Mouse (Mus musculus) urinary bladder, postnatal 25 days (tissue): ENCODE measurements around the gene 1700069L16Rik.

Source experiments
- DNase-seq: peaks from one replicate; pipeline ENCODE4 v3.0.0; 2022; ENCODE audit warnings: low spot score

1700069L16Rik gene

DNA sequence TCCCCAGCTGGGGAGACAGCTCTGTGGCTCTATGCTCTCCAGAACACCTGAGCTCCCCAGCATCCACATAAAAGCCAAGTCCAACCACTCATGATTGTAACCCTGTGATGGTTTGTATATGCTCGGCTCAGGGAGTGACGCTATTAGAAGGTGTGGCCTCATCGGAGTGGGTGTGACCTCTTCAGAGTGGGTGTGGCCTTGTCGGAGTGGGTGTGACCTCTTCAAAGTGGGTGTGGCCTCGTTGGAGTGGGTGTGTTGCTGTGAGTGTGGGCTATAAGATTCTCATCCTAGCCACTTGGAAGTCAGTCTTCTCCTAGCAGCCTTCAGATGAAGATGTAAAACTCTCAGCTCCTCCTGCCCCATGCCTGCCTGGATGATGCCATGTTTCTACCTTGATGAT is 37.1 kb downstream of the 1700069L16Rik start:
- no peak for DNase-seq

DNA sequence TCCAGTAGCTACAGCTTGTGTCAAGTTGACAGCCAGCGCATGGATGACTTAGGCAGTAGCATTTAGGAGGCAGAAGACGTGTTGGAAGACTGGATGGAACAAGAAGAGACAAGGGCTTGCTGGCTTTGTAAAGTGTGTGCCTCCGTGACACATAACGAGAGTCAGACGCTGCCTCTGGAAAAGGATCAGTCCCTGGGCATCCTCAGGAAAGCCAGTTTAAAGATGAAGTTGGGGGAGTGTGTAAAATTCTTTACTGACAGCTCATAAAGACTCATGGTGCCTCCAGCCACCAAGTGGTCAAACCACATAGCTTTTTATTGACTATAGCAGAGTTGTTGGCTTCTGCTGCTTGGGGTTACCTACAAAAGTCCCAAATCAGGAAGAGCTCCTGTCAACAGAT is 39.1 kb downstream of the 1700069L16Rik start:
- DNase-seq: no peak

DNA sequence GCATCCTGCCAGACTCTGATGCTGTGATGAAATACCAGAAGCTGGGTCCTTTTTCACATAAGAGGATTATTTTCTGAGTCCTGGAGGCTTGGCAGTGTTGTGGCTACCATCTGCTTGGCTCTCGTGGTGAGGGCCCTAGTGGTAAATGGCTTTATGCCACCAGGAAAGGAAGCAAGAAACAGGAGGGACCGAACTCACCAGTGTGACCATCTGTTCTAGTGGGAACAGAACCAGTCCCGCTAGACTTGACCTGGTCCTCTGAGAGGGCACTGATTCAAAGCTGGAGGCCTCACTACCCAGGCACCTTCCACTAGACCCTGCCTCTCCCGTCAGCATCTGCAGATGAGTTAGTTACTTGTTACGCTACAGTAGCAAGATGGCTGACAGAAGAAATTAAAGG is 41.3 kb downstream of the 1700069L16Rik start:
- DNase-seq: no peak

DNA sequence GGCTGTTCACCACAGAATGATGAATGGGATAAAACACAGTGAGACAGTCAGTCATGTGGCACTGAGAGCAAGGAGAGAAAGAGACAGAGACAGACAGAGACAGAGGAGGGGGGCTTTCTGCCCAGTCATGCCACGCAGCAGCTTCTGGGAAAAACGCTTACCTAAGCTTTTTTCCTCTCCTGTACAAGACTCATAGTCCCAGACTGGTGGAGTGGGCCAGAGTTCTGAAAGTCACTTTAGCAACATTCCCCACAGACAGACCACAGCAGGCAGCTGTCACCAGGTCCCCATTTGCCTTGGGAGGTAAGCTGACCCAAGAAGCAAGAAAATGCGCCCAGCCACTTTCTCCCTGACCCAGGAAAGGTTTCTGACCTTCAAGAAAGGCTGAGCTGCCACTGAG is 42.1 kb downstream of the 1700069L16Rik start:
- no peak for DNase-seq

DNA sequence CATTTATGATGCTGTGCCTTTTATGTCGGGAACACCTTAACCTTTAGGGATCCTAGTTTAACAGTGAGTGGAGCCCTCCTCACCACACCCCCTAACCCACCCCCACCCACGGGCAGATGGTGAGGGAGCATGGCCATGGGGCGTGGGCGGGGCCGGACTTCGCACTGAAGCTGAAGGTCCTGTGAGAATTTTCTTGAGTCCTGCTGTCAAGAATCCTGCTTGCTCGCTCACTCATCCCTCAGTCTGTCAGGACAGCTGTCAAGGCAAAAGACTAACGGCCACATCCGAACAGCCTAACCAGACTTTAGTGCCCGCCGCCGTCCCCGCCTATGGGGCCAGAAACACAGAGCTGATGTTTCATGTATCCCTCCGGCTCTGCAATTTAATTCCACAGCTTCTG is 43.4 kb downstream of the 1700069L16Rik start:
- no peak for DNase-seq

DNA sequence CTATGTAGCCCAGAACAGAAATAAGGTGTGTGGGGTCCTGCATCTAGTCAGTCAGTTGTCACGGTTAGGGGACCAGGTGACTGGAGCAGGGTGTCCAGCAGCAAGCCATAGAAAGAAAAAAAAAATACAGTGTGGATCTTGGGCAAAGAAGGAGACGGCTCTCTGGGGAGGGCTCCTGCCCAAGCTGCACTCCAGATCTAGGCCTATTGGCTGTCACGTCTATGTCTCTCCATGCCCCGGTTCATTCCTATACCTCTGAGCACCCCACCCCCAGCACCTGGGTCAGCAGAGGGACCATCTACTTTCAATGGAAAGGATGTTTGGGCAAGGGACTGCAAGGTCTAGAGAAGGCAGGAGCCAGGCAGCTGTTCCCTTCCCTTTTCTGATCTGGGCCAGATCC is 45.1 kb downstream of the 1700069L16Rik start:
- DNase-seq: no peak

DNA sequence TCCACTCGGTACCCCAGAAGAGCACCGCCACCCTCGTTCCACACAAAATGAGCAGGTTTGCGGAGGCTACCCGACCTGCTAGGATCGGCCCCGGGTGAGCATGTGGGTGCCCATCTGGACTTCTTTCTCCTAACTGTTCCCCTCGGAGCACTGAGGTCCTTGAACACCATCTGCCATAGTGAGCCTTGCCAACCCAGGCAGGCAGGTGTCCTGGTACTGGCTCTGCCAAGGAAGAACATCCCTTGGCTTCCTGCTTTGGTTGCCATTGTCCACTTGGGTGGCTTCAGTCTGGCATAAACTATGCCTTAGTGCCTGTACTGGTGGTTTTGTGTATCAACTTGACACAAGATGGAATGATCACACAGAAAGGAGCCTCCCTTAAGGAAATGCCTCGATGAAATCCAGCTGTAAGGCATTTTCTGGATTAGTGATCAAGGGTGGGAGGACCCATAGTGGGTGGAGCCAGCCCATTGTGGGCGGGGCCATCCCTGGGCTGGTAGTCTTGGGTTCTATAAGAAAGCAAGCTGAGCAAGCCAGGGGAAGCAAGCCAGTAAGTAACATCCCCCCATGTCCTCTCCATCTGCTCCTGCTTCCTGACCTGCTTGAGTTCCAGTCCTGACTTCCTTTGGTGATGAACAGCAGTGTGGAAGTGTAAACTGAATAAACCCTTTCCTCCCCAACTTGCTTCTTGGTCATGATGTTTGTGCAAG is 45.7 kb downstream of the 1700069L16Rik start:
- DNase-seq: no peak

DNA sequence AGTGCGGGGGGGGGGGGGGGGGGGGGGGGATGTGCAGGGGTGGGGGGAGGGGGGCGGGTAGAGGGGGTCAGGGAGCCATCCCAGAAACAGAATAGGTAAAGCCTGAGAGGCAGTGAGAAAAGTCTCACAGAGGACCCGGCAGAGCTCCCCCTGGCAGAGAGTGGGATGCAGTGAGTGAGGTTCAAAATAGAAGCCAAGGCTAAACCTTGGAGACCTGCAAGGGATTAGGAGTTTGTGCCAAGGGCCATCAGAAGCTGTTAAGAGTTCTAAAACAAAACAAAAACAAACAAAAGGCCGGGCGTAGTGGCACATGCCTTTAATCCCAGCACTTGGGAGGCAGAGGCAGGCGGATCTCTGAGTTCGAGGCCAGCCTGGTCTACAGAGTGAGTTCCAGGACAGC is 47.0 kb downstream of the 1700069L16Rik start:
- DNase-seq: no peak

DNA sequence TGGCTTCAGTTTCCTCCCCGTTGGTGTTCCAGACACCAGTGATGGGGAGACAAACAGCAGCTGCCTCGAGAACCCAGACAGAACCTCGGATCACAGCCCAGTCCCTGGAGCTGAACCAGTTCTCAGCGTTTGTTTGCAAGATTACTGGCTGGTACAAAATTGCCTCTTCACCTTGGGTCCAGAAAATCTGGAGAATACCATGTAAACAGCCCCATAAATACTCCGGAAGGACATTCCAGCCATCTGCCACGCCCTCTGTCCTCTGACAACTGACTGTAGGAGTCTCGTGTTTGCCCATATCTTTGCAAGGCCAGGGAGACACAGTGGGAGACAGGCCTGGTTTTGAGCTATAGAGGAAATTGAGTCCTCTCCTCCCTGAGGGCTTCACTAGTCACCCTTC is 49.7 kb downstream of the 1700069L16Rik start:
- DNase-seq: no peak

DNA sequence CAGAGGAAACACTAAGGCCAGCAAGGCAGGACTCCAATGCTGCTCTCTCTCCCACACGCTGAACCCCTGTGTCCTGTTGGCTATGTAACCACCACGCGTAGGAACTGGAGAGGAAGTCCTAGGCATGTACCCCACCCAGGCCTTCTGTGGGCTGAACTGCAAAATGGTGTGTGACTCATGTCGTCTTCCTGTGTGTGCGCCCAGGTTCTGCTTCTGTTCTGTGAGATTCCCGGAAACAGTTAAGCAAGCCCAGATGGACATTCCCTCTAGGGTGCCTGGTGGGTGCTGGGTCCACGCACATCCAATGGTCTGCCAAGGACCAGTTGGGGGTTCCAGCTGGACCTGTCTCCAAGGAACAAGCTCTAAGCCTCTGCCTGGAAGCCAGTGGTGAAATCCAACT is 52.1 kb downstream of the 1700069L16Rik start:
- no peak for DNase-seq

DNA sequence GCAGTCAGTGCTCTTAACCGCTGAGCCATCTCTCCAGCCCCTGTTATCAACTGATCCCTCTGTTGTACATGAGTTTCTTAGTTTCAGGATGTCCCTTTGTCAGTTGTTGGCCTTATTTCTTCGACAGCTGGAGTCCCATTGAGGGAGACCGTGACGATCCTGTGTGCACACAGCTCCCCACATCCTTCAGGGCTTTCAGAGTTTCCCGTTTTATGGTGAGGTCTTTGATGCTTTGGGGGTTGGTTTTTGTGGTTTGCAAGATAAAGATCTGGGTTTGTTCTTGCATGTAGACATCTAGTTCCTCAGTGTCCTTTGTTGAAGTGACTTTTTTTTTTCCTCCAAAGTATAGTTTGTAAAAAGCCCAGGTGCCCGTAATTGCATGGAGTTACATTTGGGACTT is 54.0 kb downstream of the 1700069L16Rik start:
- DNase-seq: no peak

DNA sequence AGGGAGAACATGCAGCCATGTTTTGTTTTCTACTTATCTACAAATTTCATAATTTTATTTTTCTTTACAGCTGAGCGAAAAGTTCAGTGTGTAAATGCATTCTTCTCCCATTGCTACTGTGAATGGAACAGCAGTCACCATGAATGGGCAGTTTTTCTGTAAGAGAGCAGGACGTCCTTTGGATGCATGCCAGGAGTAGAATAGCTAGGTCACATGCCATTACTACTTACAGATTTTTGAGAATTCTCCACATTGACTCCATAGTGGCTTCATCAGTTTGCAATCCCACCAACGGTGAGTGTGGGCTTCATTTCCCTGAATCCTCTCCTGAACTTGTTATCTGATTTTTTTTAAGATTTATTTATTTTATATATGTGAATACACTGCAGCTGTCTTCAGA is 54.5 kb downstream of the 1700069L16Rik start:
- DNase-seq: no peak

DNA sequence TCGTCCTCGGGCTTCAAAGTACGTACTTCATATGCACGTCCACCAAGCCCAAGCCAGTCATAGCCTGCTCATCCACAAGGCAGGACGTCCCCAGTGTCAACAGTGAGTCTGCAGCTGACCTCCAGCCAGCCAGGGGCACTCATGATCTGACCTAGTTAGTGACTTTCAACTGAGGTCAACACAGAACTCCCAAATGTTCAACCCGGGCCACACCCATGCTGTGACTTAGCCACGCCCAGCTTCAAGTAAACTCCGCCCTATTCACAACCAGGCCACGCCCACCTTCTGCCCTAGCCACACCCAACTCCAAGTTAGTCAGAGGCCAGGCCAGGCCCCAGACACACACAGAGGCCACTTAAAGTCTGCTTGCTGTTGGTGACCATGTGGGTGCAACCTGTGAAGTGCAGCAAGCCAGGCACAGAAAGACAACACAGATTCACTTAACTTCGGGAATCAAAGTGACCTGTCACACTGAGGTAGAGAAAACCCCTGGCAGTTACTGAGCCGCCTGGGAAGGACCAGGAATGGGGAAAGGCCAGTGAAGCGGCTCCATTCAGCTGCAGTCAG is 59.9 kb downstream of the 1700069L16Rik start:
- DNase-seq: no peak

DNA sequence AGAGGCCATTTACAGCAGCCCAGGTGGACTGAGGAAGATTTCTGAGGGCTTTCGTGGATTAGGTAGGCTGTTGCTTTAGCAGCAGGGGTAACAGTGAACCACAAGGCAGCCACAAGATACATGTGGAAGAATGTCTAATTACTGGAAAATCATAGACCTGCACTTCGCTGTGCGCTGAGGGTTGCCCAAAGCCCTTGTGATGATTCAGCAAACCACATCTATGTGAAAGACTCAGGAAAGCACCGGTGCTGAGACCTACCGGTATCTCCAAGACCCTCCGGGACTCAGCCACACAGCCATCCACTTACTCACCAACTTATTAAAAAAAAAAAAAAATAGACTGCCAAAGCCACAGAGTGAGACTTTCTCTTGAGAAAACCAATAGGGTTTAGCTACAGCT is 60.4 kb downstream of the 1700069L16Rik start:
- no peak for DNase-seq

DNA sequence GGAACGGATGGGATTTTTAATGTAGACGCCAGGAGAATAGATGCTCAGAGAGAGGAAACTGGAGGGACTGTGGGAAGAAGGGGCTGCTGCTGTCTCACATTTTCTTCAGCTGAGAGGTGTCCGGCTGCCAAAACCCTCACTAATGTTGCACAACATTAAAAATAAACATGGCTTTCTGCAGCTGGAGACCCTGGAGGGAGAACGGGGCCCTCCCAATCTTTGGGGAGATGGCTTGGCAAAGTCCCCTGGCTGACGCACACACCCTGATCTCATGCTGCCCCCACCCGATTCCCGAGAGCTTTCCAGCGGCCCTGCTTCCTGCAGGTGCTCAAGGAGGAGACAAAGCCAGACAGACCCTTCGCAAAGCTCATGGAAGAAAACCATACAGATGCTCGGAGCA is 63.7 kb downstream of the 1700069L16Rik start:
- DNase-seq: peak; percentile 43

DNA sequence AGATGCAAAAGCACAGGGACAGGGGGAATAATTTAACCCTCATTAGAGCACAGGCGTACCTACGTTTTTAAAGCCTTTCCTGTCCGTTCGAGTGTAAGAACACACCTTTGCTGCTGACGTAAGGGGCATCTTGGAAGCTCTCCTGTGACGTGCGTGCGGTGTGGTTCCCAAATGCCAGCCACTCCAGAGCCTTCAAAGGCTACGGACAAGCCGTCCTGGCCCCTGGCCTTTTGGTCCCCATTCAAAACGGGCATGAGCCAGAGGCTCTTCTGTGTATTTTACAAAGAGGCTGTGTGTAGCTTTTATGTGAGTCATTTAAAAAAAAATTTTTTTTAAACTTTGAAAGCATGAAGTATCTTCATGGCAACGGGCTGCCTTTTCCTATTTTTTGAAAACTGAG is 69.8 kb downstream of the 1700069L16Rik start:
- no peak for DNase-seq

DNA sequence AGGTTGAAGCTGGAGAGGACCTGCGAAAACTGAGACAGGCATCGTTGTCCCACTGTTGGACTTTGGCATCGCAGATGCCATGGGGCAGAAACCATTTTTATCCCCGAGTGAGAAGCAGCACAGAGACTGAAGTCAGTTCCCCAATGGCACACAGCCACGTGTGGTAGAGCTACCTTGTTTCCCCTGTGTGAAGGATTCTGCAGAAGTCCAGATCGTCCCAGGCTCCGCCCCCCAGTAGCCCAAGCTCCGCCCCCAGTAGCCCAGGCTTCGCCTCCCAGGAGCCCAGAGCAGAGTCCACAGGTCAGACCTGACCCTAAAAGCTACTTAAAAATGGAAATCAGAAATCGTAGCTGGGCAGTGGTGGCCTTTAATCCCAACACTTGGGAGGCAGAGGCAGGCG is 70.4 kb downstream of the 1700069L16Rik start:
- no peak for DNase-seq

DNA sequence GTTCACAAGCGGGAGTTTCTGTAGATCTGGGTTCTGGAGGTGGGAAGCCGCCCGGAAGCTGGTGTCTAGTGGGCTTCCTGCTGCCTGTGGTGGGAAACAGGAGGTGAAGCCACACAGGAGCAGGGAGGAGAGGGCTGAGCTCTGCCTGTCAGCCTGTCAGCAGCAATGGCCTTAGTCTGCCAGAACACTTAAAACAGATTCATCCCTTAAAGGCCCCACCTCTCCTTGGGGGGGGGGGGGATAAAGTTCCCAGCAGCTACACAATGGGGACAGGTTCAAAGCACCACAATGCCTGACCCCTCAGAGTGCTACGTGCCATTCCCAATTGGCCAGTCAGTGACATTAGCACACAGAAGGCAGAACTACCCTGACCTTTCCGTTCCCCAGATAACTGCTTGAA is 72.4 kb downstream of the 1700069L16Rik start:
- no peak for DNase-seq

DNA sequence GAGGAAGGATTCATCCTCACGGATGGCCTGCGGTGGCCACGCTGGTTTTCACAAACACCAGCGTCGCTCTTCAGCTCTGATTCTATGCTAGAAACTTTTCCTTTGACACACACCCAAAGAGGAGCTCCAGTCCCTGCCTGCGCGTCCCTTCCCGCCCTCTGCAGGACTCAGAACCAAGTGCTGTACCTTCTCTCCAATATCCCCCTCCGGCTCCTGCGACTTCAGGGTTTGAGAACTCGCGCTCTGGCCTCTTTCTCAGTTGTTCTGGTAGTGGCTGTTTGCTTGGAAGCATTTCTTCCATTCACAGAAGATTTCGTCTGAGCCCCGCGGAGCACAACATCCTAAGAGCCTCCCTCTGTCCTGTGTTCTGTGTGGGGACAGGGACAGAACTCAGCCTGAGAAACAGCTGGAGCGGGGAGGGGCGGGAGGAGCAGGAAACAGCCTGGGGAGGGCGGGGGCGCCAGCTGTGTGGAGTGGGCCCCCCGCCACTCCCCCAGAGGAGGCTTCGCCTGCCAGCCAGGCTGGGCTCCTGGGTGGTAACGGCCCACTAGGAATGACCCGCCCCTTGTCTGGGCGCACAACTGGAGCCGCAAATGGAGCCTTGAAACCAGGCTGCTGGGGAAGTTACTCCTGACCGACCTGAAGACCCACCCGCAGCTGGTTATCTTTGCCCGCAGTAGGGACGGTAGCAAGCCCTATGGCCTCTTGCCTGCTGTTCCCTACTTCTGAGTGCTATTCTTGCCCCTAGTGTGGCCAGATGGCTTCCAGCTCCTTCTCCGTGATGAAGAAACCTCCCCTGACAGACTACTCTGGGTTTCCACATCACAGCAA is 74.3 kb downstream of the 1700069L16Rik start, which contains the start of gene Cmklr1:
Cmklr1 (minus strand) TSS at position 392 of the 831 bp plus-strand sequence.
- DNase-seq: no peak

DNA sequence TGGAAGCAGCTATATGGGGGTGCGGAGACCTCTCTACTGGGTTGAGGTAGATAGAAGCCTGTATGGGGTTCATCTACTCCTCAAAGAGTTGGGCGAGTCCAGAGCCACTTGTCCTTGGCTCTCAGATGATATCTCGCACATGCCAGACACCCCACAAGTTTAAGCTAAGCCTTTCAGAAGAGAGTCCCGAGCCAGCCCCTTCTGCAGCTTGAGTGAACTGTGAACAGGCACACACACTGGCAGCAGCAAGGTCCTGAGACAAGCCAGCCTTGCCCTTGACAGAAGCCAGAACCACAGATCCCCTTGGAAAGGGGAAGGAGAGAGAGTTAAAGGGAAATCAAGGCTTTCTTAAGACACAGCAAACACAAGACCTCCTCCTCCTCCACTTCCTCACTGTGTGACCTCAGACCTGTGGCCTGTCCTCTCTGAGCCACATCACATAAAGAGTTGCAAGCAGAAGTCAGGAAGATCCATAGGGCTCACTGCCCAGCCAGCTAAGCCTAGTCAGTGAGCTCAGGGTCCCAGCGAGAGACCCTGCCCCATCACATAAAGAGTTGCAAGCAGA is 75.8 kb downstream of the 1700069L16Rik start:
- no peak for DNase-seq

DNA sequence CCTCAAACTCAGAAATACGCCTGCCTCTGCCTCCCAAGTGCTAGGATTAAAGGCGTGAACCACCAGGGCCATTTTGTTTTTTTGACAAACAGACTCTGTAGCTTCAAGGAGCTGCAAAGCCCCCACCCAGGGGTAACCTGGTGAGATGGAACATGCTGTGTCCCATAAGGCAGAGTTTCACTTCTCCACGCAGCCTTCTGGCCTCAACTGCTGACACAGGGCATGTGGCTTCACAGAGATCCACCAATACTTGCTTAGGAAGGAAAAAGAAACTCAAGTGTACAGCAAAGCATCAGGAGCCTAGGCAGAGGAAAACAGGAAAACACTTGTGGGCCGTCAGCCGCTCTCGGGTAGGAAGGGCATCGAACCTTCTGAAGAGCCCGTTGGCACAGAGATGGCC is 77.4 kb downstream of the 1700069L16Rik start:
- no peak for DNase-seq

DNA sequence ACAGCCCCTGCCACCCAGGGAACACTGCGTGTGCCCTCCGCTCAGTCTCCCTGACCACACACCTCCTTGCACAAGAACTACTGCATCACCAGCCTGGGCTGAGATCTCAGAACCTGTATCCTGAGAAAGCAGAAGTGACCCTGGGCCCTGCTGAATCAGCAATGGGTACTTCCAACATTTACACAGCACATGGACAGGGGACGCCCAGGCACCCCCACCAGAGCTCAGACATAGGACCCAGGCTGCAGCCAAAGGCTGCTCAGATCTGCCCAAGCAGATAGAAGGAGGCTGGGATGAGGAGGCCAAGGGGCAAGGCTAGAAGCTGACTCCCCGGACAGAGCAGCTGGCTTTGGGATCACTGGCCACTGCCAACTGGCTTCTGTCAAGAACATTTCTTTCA is 80.1 kb downstream of the 1700069L16Rik start:
- no peak for DNase-seq
